Mouse (Mus musculus) lung, postnatal 0 days (tissue): Measurements from ENCODE around the gene Abhd6.
A peak's percentile ranks its signal among the peaks of the same experiment; 100 is the strongest.

Experiments
- CTCF ChIP-seq: IDR thresholded peaks from 2 replicates; pipeline ENCODE4 v1.5.1; 2016; ENCODE audit warnings: antibody characterized with exemption, mild to moderate bottlenecking
- EP300 ChIP-seq: IDR thresholded peaks from 2 replicates; pipeline ENCODE4 v1.6.1; 2016; ENCODE audit warnings: antibody characterized with exemption, mild to moderate bottlenecking, control low read depth

DNA sequence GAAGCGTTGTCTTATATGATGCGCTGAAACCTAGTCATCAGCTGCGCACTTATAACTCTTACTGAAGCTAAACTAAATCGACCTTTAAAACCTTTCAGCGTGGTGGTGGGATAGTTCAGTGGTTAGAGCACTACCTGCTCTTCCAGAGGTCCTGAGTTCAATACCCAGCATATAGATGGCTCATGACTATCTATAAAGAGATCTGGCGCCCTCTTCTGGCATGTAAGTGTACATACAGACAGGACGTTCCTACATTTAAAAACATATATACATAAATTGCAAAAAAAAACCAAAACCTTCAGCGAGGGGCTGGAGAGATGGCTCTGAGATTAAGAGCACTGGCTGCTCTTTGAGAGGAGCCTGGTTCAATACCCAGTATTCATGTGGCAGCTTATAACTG lies 41.6 kb downstream of the Abhd6 start:
- TF ChIP-seq CTCF (peak; percentile 69), EP300 (no peak)
